Mouse (Mus musculus): Measurements from ENCODE around the gene Arid1b.

DNA sequence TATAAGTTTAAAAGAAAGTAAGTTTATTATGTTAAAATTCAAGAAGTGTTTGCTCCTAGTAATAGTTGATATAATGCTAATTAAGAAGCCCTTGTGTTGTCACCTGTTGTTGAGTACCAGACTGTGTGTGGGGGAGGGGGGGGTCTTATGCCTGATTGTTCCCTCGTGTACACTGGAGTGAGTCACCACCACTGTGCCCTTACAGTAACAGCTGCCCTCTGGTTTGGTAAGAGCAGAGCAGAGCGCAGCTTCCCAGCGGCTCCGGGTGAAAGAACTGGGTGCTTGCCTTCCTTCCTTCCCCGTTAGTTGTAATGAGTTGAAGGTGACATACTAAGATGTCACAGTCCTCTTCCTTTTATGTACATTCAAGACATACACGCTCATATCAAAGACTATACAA is 271.5 kb downstream of the Arid1b start:
- TF ChIP-seq KAT2A (IDR thresholded peaks at IDR 0.05; ENCODE audit: insufficient replicate concordance, low read length) (no peak), MAX (IDR thresholded peaks at IDR 0.05; ENCODE audit: low read length) (no peak), TCF12 (IDR thresholded peaks at IDR 0.05; ENCODE audit: low read depth, low read length) (no peak), CTCF (conservative IDR thresholded peaks at IDR 0.05 in 1 of 2, IDR thresholded peaks at IDR 0.05 in 1 of 2; ENCODE audit: low read depth in 2 of 2, low read length in 2 of 2) (no peak), POLR2A (IDR thresholded peaks at IDR 0.05; ENCODE audit: low read depth, low read length) (no peak), ZC3H11A (IDR thresholded peaks at IDR 0.05; ENCODE audit: low read depth, low read length) (no peak), JUND (conservative IDR thresholded peaks at IDR 0.05; ENCODE audit: low read depth, low read length) (no peak), POLR2AphosphoS2 (IDR thresholded peaks at IDR 0.05; ENCODE audit: low read depth, low read length) (no peak), SMC3 (IDR thresholded peaks at IDR 0.05; ENCODE audit: low read depth, low read length) (no peak), ELF1 (IDR thresholded peaks at IDR 0.05; ENCODE audit: low read depth, low read length) (no peak), CHD1 (IDR thresholded peaks at IDR 0.05; ENCODE audit: low read depth, low read length) (no peak), HCFC1 (IDR thresholded peaks at IDR 0.05; ENCODE audit: low read depth, low read length) (no peak)

Measured in CH12.LX (cell line).